Mouse (Mus musculus) neural tube, embryonic 15.5 days (tissue): Measurements from ENCODE around the gene Olfr503. TPM values are rescaled to one million over a fixed set of nuclear protein-coding genes. Genes with fewer than 3 reads are reported as not detected.
"Not testable (repeated sequence)": the region's sequence is repeated elsewhere in the genome, so short reads cannot be mapped to it uniquely, and the experiment has no call there.

Experiments used
- ATAC-seq: fragments of 200-750 bp; cut with Nextera tagmentation; 2 replicates; pipeline ENCODE4 v1.8.0; 2017; ENCODE audit warnings: mild to moderate bottlenecking, moderate TSS enrichment, moderate library complexity; ENCODE audit not compliant: low FRiP score
- H3K27ac ChIP-seq: fragments of 300-500 bp; sonication (generic); replicated peaks from 2 replicates; pipeline ENCODE4 v1.5.1; 2015; ENCODE audit warnings: mild to moderate bottlenecking, inconsistent platforms
- H3K27me3 ChIP-seq: fragments of 300-500 bp; sonication (generic); replicated peaks from 2 replicates; pipeline ENCODE4 v1.6.1; 2015; ENCODE audit warnings: inconsistent platforms
- H3K36me3 ChIP-seq: fragments of 300-500 bp; sonication (generic); 2 replicates; pipeline ENCODE4 v1.6.1; 2015; ENCODE audit warnings: inconsistent platforms
- H3K4me1 ChIP-seq: fragments of 300-500 bp; sonication (generic); 2 replicates; pipeline ENCODE4 v1.6.1; 2015; ENCODE audit warnings: inconsistent platforms
- H3K4me2 ChIP-seq: fragments of 300-500 bp; sonication (generic); 2 replicates; pipeline ENCODE4 v1.6.1; 2015; ENCODE audit warnings: inconsistent platforms, mild to moderate bottlenecking, moderate library complexity
- H3K4me3 ChIP-seq: fragments of 300-500 bp; sonication (generic); replicated peaks from 2 replicates; pipeline ENCODE4 v1.5.1; 2015; ENCODE audit warnings: mild to moderate bottlenecking, inconsistent platforms
- H3K9ac ChIP-seq: fragments of 300-500 bp; sonication (generic); replicated peaks from 2 replicates; pipeline ENCODE4 v1.6.1; 2015; ENCODE audit warnings: mild to moderate bottlenecking, inconsistent platforms
- H3K9me3 ChIP-seq: fragments of 300-500 bp; sonication (generic); replicated peaks from 2 replicates; pipeline ENCODE4 v1.6.1; 2016; ENCODE audit warnings: inconsistent platforms
- WGBS: fragments of 180-500 bp; shearing (Covaris S2); methylation state at CpG from one replicate; pipeline ENCODE4 v1.1.7; 2015; ENCODE audit warnings: mixed read lengths; 5-methylcytosine and 5-hydroxymethylcytosine counted together
- polyA plus RNA-seq: library from polyadenylated mRNA; unstranded; fragments of >200 nt; fragmentation: Nextera tagmentation; extraction: Ambion mirVana; gene quantifications from 2 replicates; pipeline ENCODE4 v1.2.1, GENCODE M21; 2015

Gene Olfr503
- polyA plus RNA-seq: not detected in 2 replicates

GRCm38 (mm10) chr7:108544227-108544626 lies at the start of gene Olfr503:
Olfr503 (plus strand) TSS chr7:108544527.
- H3K27me3 ChIP-seq, H3K27ac ChIP-seq, H3K4me1 ChIP-seq, H3K9me3 ChIP-seq, ATAC-seq, H3K4me2 ChIP-seq, H3K36me3 ChIP-seq, H3K9ac ChIP-seq, H3K4me3 ChIP-seq: not testable (repeated sequence)
- WGBS: 56% methylated on average over 1 of the region's 1 CpGs

- Histone ChIP-seq H3K9ac (no peak within 1 kb of the TSS), H3K9me3 (no peaks in the 10 kb centered on the region), H3K27ac (no peak within 1 kb of the TSS), H3K4me2 (no peak within 1 kb of the TSS), H3K4me3 (no peak within 1 kb of the TSS), H3K4me1 (no peaks in the 10 kb centered on the region), H3K36me3 (no peaks in the 10 kb centered on the region), H3K27me3 (no peaks in the 10 kb centered on the region)
- WGBS: 78% methylated on average over 1 of the region's 1 CpGs
- ATAC-seq: no peak
Observed at GRCm38 (mm10) chr7:108524965-108525364, 19.4 kb upstream of the Olfr503 start, which contains the start of gene Olfr502. Olfr502 (minus strand) TSS chr7:108525065.

- Histone ChIP-seq H3K9ac (no peak overlapping the region), H3K4me2 (no peak overlapping the region), H3K4me1 (no peaks in the 10 kb centered on the region), H3K27me3 (no peaks in the 10 kb centered on the region), H3K4me3 (no peak overlapping the region), H3K27ac (no peak overlapping the region), H3K9me3 (no peaks in the 10 kb centered on the region), H3K36me3 (no peaks in the 10 kb centered on the region)
- 90% methylated on average over 13 of the region's 13 CpGs for WGBS
- no peak for ATAC-seq
Observed at GRCm38 (mm10) chr7:108542416-108542815, 1.9 kb upstream of the Olfr503 start.

DNA sequence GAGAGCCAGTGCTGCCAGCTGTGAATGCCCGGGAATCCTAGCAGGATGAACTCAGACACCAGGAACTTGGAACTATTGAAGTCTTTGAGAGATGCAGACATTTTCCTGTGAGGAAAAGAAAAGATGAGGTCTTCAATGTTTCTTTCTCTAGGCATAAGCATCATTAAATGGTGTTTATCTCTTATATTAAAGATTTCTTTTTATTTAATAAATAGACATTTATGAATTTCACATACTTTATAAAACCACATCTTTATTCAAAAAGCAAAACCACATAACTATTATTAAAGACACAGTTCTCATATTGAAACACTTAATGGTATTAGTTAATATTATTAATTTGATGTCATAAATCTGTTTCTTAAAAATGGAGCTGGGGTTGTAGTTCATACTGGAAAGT lies 21.4 kb downstream of the Olfr503 start, which contains the start of gene Olfr504:
Gene Olfr504 (minus strand): TSS at position 101 of the 400 bp plus-strand sequence.
- Histone ChIP-seq H3K4me3 (no peak within 1 kb of the TSS), H3K27me3 (no peaks in the 10 kb centered on the region), H3K4me1 (no peaks in the 10 kb centered on the region), H3K27ac (no peak within 1 kb of the TSS), H3K36me3 (no peaks in the 10 kb centered on the region), H3K9me3 (no peaks in the 10 kb centered on the region), H3K4me2 (no peak within 1 kb of the TSS), H3K9ac (no peak within 1 kb of the TSS)
- WGBS: 91% methylated on average over 1 of the region's 1 CpGs
- ATAC-seq: no peak

- no peak overlapping the region for H3K9ac ChIP-seq
- no peaks in the 10 kb centered on the region for H3K4me1 ChIP-seq
- H3K4me3 ChIP-seq: no peak overlapping the region
- no peaks in the 10 kb centered on the region for H3K36me3 ChIP-seq
- 95% methylated on average over 1 of the region's 1 CpGs for WGBS
- H3K4me2 ChIP-seq: no peak overlapping the region
- ATAC-seq: no peak
- H3K27ac ChIP-seq: no peak overlapping the region
- H3K27me3 ChIP-seq: no peaks in the 10 kb centered on the region
- no peaks in the 10 kb centered on the region for H3K9me3 ChIP-seq
Observed at GRCm38 (mm10) chr7:108589797-108590196, 45.5 kb downstream of the Olfr503 start.

Other genes with a start within 250 kb of the Olfr503 start
- not detected in 2 replicates for gene Olfr491, start 231.1 kb upstream of the Olfr503 start, polyA plus RNA-seq
- not detected in 2 replicates for gene Olfr492, start 220.9 kb upstream of the Olfr503 start, polyA plus RNA-seq
- gene Olfr493, start 197.5 kb upstream of the Olfr503 start, polyA plus RNA-seq: not detected in 2 replicates
- not detected in 2 replicates for gene Olfr494, start 179.2 kb upstream of the Olfr503 start, polyA plus RNA-seq
- not detected in 2 replicates for gene Olfr495, start 151.4 kb upstream of the Olfr503 start, polyA plus RNA-seq
- not detected in 2 replicates for gene Olfr497, start 124.1 kb upstream of the Olfr503 start, polyA plus RNA-seq
- not detected in 2 replicates for gene Olfr498, start 79.2 kb upstream of the Olfr503 start, polyA plus RNA-seq
- gene Olfr502, start 19.5 kb upstream of the Olfr503 start, polyA plus RNA-seq: not detected in 2 replicates
- not detected in 2 replicates for gene Olfr504, start 21.3 kb downstream of the Olfr503 start, polyA plus RNA-seq
- gene Olfr506, start 66.3 kb downstream of the Olfr503 start, polyA plus RNA-seq: not detected in 2 replicates
- gene Olfr507, start 77.3 kb downstream of the Olfr503 start, polyA plus RNA-seq: not detected in 2 replicates
- not detected in 2 replicates for gene Olfr508, start 85.5 kb downstream of the Olfr503 start, polyA plus RNA-seq
- 0.06 TPM in 1 of 2 replicates, not detected in the other for gene Olfr509, start 107.4 kb downstream of the Olfr503 start, polyA plus RNA-seq
- not detected in 2 replicates for gene Olfr510, start 121.9 kb downstream of the Olfr503 start, polyA plus RNA-seq
- gene Olfr512, start 168.8 kb downstream of the Olfr503 start, polyA plus RNA-seq: not detected in 2 replicates
- gene Olfr513, start 206.4 kb downstream of the Olfr503 start, polyA plus RNA-seq: not detected in 2 replicates